Mouse (Mus musculus) brain, embryonic 14.5 days (tissue): Measurements from ENCODE around the gene Prrc2c.
"Not testable (repeated sequence)": the region's sequence is repeated elsewhere in the genome, so short reads cannot be mapped to it uniquely, and the experiment has no call there.

ENCODE experiments used
- CTCF ChIP-seq: fragments of 200-500 bp; IDR thresholded peaks from 2 replicates; pipeline ENCODE4 v1.5.1; 2012; ENCODE audit warnings: inconsistent platforms, mild to moderate bottlenecking, moderate library complexity, borderline replicate concordance; ENCODE audit not compliant: insufficient read depth, insufficient read length; ENCODE audit errors: extremely low read depth
- POLR2A ChIP-seq: fragments of 200-500 bp; IDR thresholded peaks from 2 replicates; pipeline ENCODE4 v1.6.1; 2012; ENCODE audit warnings: mild to moderate bottlenecking, inconsistent platforms, borderline replicate concordance; ENCODE audit not compliant: poor library complexity, insufficient read depth, insufficient read length, severe bottlenecking; ENCODE audit errors: extremely low read depth

GRCm38 (mm10) chr1:162628326-162628725 is 112.0 kb downstream of the Prrc2c start:
- TF ChIP-seq CTCF, POLR2A: not testable (repeated sequence)
